Mouse (Mus musculus): ENCODE measurements around the gene Atat1. TPM values are rescaled to one million over a fixed set of nuclear protein-coding genes. Genes with fewer than 3 reads are reported as not detected.
A peak's percentile ranks its signal among the peaks of the same experiment; 100 is the strongest.

Atat1 gene
- polyA plus RNA-seq, 1 experiment from 2014 or later: 53.8 TPM

DNA sequence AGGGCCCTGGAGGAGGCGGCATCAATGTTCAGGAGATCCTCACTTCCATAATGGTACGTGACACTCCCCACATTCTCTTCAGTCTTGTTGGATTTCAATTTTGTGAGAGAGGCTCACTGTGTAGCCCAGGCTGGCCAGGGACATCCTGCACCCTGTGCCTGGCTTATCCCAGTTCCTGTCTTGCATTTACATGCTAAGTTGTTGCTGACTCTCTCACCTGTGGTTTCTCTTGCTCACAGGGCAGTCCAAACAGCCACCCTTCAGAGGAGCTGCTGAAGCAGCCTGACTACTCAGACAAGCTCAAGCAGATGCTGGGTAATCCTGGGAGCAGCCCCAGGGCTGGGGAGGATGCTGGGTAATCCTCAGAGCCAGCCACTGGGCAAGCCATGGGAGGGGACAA lies 19.7 kb upstream of the Atat1 start:
- H3K36me3 ChIP-seq: peaks cover 76% of the 10 kb centered on the region
- no peak overlapping the region for H3K9ac ChIP-seq
- no peak overlapping the region for H3K4me2 ChIP-seq
- 0 out of 2 replicates have a peak, but pooled peaks cover 2% of the 10 kb centered on the region for H3K4me1 ChIP-seq
- ATAC-seq (ENCODE audit: extremely low read depth, insufficient number of reproducible peaks, low FRiP score, low TSS enrichment): no peak
- WGBS: 91% methylated on average over 2 of the region's 2 CpGs
- no peak overlapping the region for H3K4me3 ChIP-seq
- no peaks in the 10 kb centered on the region for H3K9me3 ChIP-seq
- H3K27me3 ChIP-seq (replicated peaks): no peaks in the 10 kb centered on the region
- no peak overlapping the region for H3K27ac ChIP-seq (replicated peaks)

DNA sequence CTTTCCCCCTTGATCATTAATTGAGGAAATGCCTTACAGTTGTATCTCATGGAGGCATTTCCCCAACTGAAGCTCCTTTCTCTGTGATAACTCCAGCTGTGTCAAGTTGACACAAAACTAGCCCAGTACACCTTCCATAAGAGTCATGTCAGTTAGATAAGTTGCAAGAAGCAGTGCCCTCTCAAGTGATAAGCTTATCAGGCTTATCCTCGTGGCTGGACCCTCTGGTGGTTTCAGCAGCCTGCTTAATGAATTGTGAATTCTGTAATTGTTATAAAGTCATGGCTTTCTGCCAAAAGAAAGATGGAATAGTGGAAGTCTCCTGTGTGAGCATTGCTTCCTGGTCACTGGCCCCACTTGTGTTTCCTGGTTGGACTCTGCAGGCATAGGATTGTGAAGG lies 17.6 kb upstream of the Atat1 start:
- Histone ChIP-seq H3K9me3 (no peaks in the 10 kb centered on the region), H3K9ac (no peak overlapping the region), H3K4me2 (no peak overlapping the region), H3K4me3 (no peak overlapping the region), H3K27ac (replicated peaks) (no peak overlapping the region), H3K4me1 (0 out of 2 replicates have a peak, but pooled peaks cover 6% of the 10 kb centered on the region), H3K36me3 (peaks cover 93% of the 10 kb centered on the region), H3K27me3 (replicated peaks) (no peaks in the 10 kb centered on the region)
- ATAC-seq (ENCODE audit: extremely low read depth, insufficient number of reproducible peaks, low FRiP score, low TSS enrichment): no peak
- WGBS: 9% methylated on average over 1 of the region's 1 CpGs

DNA sequence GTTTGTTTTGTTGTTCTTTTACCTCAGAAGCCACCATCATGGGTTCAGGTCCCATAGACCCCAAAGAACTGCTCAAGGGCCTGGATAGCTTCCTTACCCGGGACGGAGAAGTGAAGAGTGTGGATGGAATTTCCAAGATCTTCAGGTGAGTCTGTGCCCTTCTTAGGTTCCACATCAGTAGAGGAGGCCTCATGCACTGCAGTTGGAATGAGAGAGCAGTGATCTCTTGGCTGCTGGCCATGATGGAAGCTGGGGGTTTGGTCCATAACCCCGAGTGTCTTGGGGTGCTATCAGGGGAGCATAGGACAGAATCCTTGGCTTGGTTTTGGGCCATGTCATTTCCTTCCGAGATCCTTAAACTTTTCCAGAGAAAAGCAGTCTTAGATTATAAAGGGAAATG lies 13.4 kb upstream of the Atat1 start:
- Histone ChIP-seq H3K36me3 (peaks cover 67% of the 10 kb centered on the region), H3K9me3 (no peaks in the 10 kb centered on the region), H3K27me3 (replicated peaks) (no peaks in the 10 kb centered on the region), H3K4me2 (no peak overlapping the region), H3K9ac (no peak overlapping the region), H3K27ac (replicated peaks) (no peak overlapping the region), H3K4me3 (no peak overlapping the region), H3K4me1 (peaks cover 39% of the 10 kb centered on the region)
- 90% methylated on average over 4 of the region's 4 CpGs for WGBS
- ATAC-seq (ENCODE audit: extremely low read depth, insufficient number of reproducible peaks, low FRiP score, low TSS enrichment): no peak

GRCm38 (mm10) chr17:35922566-35922965 lies 12.7 kb upstream of the Atat1 start:
- Histone ChIP-seq H3K27me3 (replicated peaks) (no peaks in the 10 kb centered on the region), H3K4me1 (peaks cover 39% of the 10 kb centered on the region), H3K4me3 (no peak overlapping the region), H3K9me3 (no peaks in the 10 kb centered on the region), H3K36me3 (peaks cover 64% of the 10 kb centered on the region), H3K27ac (replicated peaks) (no peak overlapping the region; the same call in 1 of the 2 replicates), H3K4me2 (no peak overlapping the region), H3K9ac (no peak overlapping the region)
- no peak for ATAC-seq (ENCODE audit: extremely low read depth, insufficient number of reproducible peaks, low FRiP score, low TSS enrichment)
- WGBS: 87% methylated on average over 3 of the region's 3 CpGs

- H3K9me3 ChIP-seq: no peaks in the 10 kb centered on the region
- H3K27ac ChIP-seq (replicated peaks): no peak overlapping the region; the same call in 1 of the 2 replicates
- peak overlapping the region; percentile 15; the same call in 1 of the 2 replicates for H3K9ac ChIP-seq
- peaks cover 61% of the 10 kb centered on the region for H3K36me3 ChIP-seq
- peaks cover 39% of the 10 kb centered on the region for H3K4me1 ChIP-seq
- H3K27me3 ChIP-seq (replicated peaks): no peaks in the 10 kb centered on the region
- no peak overlapping the region for H3K4me3 ChIP-seq
- 71% methylated on average over 4 of the region's 4 CpGs for WGBS
- no peak overlapping the region for H3K4me2 ChIP-seq
- no peak for ATAC-seq (ENCODE audit: extremely low read depth, insufficient number of reproducible peaks, low FRiP score, low TSS enrichment)
Measured at GRCm38 (mm10) chr17:35921710-35922109, 11.8 kb upstream of the Atat1 start.

- Histone ChIP-seq H3K9ac (no peak overlapping the region), H3K27ac (replicated peaks) (peak overlapping the region; percentile 96), H3K36me3 (peaks cover 54% of the 10 kb centered on the region), H3K4me2 (peak overlapping the region; percentile 98; the same call in 1 of the 2 replicates), H3K4me1 (peaks cover 37% of the 10 kb centered on the region), H3K27me3 (replicated peaks) (no peaks in the 10 kb centered on the region), H3K4me3 (no peak overlapping the region), H3K9me3 (no peaks in the 10 kb centered on the region)
- ATAC-seq (ENCODE audit: extremely low read depth, insufficient number of reproducible peaks, low FRiP score, low TSS enrichment): no peak
- 70% methylated on average over 5 of the region's 5 CpGs for WGBS
Measured at GRCm38 (mm10) chr17:35920862-35921562, 11.1 kb upstream of the Atat1 start.

DNA sequence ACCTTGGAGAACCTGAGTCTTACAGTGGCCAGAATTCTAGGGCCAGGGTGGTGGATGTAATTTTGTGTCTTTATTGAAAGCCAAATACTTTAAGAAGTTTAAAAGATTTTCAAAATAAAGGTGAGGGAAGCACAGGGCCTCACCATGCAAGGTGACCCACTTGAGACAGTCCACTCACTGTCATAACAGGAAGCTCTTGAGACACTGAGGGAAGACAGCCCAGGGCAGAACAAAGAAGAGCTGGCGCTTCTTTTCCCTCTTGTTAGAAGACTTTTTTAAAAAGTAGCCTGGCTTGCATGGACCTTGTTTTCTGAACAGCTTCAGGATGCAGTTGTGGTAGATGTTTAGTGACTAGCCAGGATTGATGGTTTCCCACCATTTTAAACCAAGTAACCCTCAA lies 10.5 kb upstream of the Atat1 start:
- peaks cover 39% of the 10 kb centered on the region for H3K4me1 ChIP-seq
- no peaks in the 10 kb centered on the region for H3K27me3 ChIP-seq (replicated peaks)
- peak overlapping the region; percentile 98 for H3K4me2 ChIP-seq
- H3K9ac ChIP-seq: peak overlapping the region; percentile 96
- WGBS: 59% methylated on average over 1 of the region's 1 CpGs
- H3K4me3 ChIP-seq: peak overlapping the region; percentile 86
- H3K27ac ChIP-seq (replicated peaks): peak overlapping the region; percentile 96
- H3K9me3 ChIP-seq: no peaks in the 10 kb centered on the region
- peaks cover 48% of the 10 kb centered on the region for H3K36me3 ChIP-seq
- no peak for ATAC-seq (ENCODE audit: extremely low read depth, insufficient number of reproducible peaks, low FRiP score, low TSS enrichment)

DNA sequence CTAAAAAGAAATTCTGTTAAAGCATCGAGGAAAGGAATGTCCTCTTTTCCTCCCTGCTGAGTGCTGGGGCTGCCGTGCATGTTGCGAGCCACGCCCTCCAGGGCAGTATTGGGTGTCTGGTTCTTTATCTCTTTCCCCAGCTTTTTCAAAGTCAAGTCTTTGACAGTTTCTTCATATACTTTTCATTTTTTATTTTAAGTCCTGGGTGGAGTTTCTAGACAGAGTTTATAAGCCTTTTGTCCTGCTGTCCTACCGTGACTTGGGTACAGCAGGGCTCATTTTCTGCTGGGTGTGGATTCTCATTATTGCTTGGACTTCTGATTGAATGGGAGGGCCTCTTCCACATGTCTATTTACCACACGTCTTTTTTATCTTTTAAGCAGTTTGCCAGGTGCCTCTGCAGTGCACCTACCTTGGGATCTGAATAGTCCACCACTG lies 10.0 kb upstream of the Atat1 start:
- Histone ChIP-seq H3K27ac (replicated peaks) (peak overlapping the region; percentile 96), H3K4me1 (peaks cover 44% of the 10 kb centered on the region), H3K9ac (peak overlapping the region; percentile 96), H3K27me3 (replicated peaks) (no peaks in the 10 kb centered on the region), H3K4me3 (peak overlapping the region; percentile 86), H3K4me2 (peak overlapping the region; percentile 98), H3K36me3 (peaks cover 43% of the 10 kb centered on the region), H3K9me3 (no peaks in the 10 kb centered on the region)
- ATAC-seq (ENCODE audit: extremely low read depth, insufficient number of reproducible peaks, low FRiP score, low TSS enrichment): no peak
- WGBS: 41% methylated on average over 6 of the region's 6 CpGs

DNA sequence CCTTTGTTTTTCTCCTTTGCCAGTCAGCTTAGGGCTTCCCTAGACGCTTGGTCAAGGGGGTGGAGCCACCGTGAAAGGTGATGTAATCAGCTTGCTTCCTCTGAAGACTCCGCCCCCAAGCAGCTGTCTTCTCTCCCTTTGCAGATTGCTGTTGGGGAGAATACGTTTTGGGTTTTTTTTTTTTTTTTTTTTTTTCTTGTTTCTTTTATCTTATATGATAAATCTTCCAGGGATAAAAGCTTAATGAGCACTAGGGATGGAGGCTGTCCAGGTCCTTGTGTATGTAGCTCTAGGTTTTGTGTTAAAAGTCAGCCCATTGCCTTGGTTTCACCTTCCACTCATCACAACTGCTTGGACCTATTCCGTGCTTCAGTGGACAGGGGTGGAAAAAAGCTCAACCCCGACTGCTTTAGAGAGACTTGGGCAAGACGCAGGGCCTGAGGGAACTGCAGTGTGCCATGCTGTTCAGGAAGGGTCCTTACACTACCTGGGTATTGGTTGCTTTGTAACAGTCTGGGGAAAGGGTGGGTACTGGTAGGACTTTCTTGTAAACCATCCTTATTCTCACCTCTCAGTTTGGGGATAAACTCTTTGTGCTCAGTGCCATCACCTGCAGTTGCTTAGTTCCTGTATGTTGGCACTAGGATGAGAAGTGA lies 9.3 kb upstream of the Atat1 start:
- H3K9ac ChIP-seq: peak overlapping the region; percentile 96

DNA sequence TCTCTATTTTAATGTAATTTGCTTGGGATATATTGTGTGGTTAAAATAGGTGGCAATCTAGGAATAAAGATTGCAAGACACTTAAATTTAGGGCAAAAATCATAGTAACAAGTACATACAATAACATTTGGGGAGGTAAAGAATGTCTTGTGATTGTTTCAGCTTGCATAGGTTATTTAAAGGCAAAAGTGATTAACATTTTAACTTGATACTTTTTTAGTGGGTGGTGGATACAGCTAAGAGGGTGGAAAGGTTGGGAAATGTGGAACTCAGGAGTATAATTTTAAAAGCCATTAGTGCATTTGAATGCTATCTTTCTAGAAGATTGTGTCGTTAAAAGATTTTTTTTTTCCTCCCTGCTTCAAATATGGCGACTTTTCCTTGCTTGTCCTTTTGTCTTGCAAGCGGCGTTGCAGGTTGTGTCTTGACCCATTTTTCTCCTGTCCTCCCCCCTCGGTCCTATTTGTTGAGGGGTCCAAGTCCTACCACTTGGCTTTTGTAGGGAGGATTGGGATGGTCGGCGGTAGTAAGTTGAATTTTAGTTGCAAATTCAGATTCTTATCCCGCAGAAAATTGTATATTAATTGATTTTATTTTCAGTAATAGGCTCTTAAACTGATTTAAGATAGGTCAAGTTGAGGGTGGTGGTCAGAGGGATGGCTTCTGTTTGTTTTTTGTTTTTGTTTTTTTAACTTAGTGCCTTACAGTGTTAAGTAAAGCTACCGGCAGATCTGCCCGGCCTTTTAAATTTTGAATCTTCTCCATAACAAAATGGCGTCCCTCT lies 8.6 kb upstream of the Atat1 start:
- peak overlapping the region; percentile 98 for H3K4me2 ChIP-seq
- H3K9me3 ChIP-seq: no peaks in the 10 kb centered on the region
- H3K36me3 ChIP-seq: peaks cover 42% of the 10 kb centered on the region
- peaks cover 46% of the 10 kb centered on the region for H3K4me1 ChIP-seq
- peak overlapping the region; percentile 96 for H3K9ac ChIP-seq
- 0% methylated on average over 11 of the region's 11 CpGs for WGBS
- no peak for ATAC-seq (ENCODE audit: extremely low read depth, insufficient number of reproducible peaks, low FRiP score, low TSS enrichment)
- H3K27ac ChIP-seq (replicated peaks): peak overlapping the region; percentile 96
- no peaks in the 10 kb centered on the region for H3K27me3 ChIP-seq (replicated peaks)
- H3K4me3 ChIP-seq: peak overlapping the region; percentile 86

More for the DNA sequence above, 9.3 kb upstream of the Atat1 start:
- 13% methylated on average over 7 of the region's 7 CpGs for WGBS
- no peaks in the 10 kb centered on the region for H3K27me3 ChIP-seq (replicated peaks)
- H3K27ac ChIP-seq (replicated peaks): peak overlapping the region; percentile 96
- H3K9me3 ChIP-seq: no peaks in the 10 kb centered on the region
- peak overlapping the region; percentile 86 for H3K4me3 ChIP-seq
- ATAC-seq (ENCODE audit: extremely low read depth, insufficient number of reproducible peaks, low FRiP score, low TSS enrichment): 0 out of 2 replicates have a peak, but pooled peaks have one; percentile 32
- H3K36me3 ChIP-seq: peaks cover 42% of the 10 kb centered on the region
- peak overlapping the region; percentile 98 for H3K4me2 ChIP-seq
- H3K4me1 ChIP-seq: peaks cover 46% of the 10 kb centered on the region

Measured in heart, embryonic 13.5 days (tissue).